In the genomic region with DNA sequence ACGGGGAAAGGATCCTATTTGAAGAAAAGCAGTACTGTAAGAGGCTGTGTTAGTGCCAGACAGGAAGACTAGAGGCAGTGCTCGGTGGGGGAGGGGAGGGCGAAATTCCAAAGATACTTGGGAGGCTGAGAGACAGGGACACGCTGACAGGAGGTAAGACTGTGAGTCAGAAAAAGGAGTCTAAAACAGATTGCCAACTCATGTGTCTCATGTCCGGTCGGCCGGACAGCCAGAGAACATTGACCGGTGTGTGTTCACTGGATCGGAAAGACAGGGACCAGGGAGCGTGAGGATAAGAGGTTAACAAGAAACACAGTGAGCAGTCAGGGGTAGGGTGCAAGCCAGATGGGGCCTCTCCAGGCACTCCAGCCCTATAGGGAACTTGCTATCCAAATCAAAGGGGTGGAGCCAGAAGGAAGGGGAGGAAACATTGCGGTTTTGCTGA, we compare ENCODE assay signal across 8 mouse cellular contexts. TPM values are rescaled to one million over a fixed set of nuclear protein-coding genes. Genes with fewer than 3 reads are reported as not detected.
DNase-seq lines count a peak whose midpoint lies in the region; ATAC-seq lines count a peak whose summit lies in the region.

No protein-coding gene starts in this region.

- no peak overlapping the region for H3K27ac ChIP-seq in hindbrain, embryonic 12.5 days
- H3K27ac ChIP-seq in midbrain, embryonic 14.5 days (replicated peaks; ENCODE audit: low read depth, low read length) = no peak overlapping the region

- peak; percentile 67 to 76 for DNase-seq in cerebellum, postnatal 10 days
- no peak for DNase-seq in cerebellum, adult 9-11 months
- DNase-seq in adrenal gland, postnatal 14 days = peak; percentile 81
- peak; percentile 55 for DNase-seq in forelimb bud, embryonic 11.5 days (ENCODE audit: low read depth, low spot score)
- peak; percentile 63 for DNase-seq in liver
- DNase-seq in midbrain, embryonic 14.5 days = peak; percentile 35
- DNase-seq in thymus, postnatal 0 days (ENCODE audit: low spot score) = no peak

- no peaks in the 10 kb centered on the region for H3K9me3 ChIP-seq in hindbrain, embryonic 12.5 days (replicated peaks)
- H3K9me3 ChIP-seq in midbrain, embryonic 14.5 days (ENCODE audit: control insufficient read depth, low read length) = no peaks in the 10 kb centered on the region

- WGBS in hindbrain, embryonic 12.5 days = 19% methylated on average over 11 of the region's 11 CpGs
- 35% methylated on average over 11 of the region's 11 CpGs for WGBS in midbrain, embryonic 14.5 days

- H3K9ac ChIP-seq in hindbrain, embryonic 12.5 days = no peak overlapping the region
- no peak overlapping the region for H3K9ac ChIP-seq in midbrain, embryonic 14.5 days (replicated peaks; ENCODE audit: low read length)

- H3K4me3 ChIP-seq in hindbrain, embryonic 12.5 days = peak overlapping the region; percentile 13; the same call in 1 of the 2 replicates
- H3K4me3 ChIP-seq in midbrain, embryonic 14.5 days (replicated peaks; ENCODE audit: low read depth, low read length) = no peak overlapping the region

- H3K36me3 ChIP-seq in hindbrain, embryonic 12.5 days = no peaks in the 10 kb centered on the region
- no peaks in the 10 kb centered on the region for H3K36me3 ChIP-seq in midbrain, embryonic 14.5 days (ENCODE audit: control insufficient read depth, insufficient read depth, low read length)

- H3K4me2 ChIP-seq in hindbrain, embryonic 12.5 days (replicated peaks) = peak overlapping the region; percentile 39
- H3K4me2 ChIP-seq in midbrain, embryonic 14.5 days (ENCODE audit: low read length) = peak overlapping the region; percentile 33

- ATAC-seq in hindbrain, embryonic 12.5 days (ENCODE audit: low FRiP score) = peak; percentile 61; the same call in 1 of the 2 replicates
- ATAC-seq in midbrain, embryonic 14.5 days (ENCODE audit: low FRiP score, low TSS enrichment) = 0 out of 2 replicates have a peak, but pooled peaks have one; percentile 22

- no peaks in the 10 kb centered on the region for H3K27me3 ChIP-seq in hindbrain, embryonic 12.5 days
- H3K27me3 ChIP-seq in midbrain, embryonic 14.5 days (ENCODE audit: control insufficient read depth, insufficient read depth, low read length) = no peaks in the 10 kb centered on the region

- H3K4me1 ChIP-seq in hindbrain, embryonic 12.5 days = peaks cover 4% of the 10 kb centered on the region; the same call in 1 of the 2 replicates
- no peaks in the 10 kb centered on the region for H3K4me1 ChIP-seq in midbrain, embryonic 14.5 days (ENCODE audit: control insufficient read depth, insufficient read depth, low read length)

RNA-seq across cellular contexts. Expression of a gene that starts 42.3 kb away (rescaled TPM):
- total RNA-seq in adrenal gland, postnatal 14 days (2021) = 27.8 and 49.3 TPM in 2 replicates
- 4.8 and 5.5 TPM in 2 replicates for polyA plus RNA-seq in hindbrain, embryonic 12.5 days (2016; fragmentation: Nextera tagmentation; extraction: Ambion mirVana)
- 0.67 and 6.1 TPM in 2 replicates for polyA plus RNA-seq in midbrain, embryonic 14.5 days (2014; fragmentation: Nextera tagmentation; extraction: Ambion mirVana)
- 209 and 242 TPM in 2 replicates for polyA plus RNA-seq in thymus, postnatal 0 days (2015; fragmentation: Nextera tagmentation; extraction: Ambion mirVana)

Comparison
In these comparisons a context has a peak if more than half of its experiments do, and no peak if none do; other contexts are left out.
1. DNase-seq: peak in cerebellum, postnatal 10 days (2 of 2), adrenal gland, postnatal 14 days (single experiment), forelimb bud, embryonic 11.5 days (single experiment), liver (single experiment) and midbrain, embryonic 14.5 days (single experiment); none in cerebellum, adult 9-11 months (single experiment) and thymus, postnatal 0 days (single experiment).
2. RNA of a gene that starts 42.3 kb away (polyA plus RNA-seq): 209 to 242 TPM in thymus, postnatal 0 days; 0.67 to 6.1 TPM in midbrain, embryonic 14.5 days and 4.8 to 5.5 TPM in hindbrain, embryonic 12.5 days; every median in the first group is over 10 times any median in the second.